In the genomic region with DNA sequence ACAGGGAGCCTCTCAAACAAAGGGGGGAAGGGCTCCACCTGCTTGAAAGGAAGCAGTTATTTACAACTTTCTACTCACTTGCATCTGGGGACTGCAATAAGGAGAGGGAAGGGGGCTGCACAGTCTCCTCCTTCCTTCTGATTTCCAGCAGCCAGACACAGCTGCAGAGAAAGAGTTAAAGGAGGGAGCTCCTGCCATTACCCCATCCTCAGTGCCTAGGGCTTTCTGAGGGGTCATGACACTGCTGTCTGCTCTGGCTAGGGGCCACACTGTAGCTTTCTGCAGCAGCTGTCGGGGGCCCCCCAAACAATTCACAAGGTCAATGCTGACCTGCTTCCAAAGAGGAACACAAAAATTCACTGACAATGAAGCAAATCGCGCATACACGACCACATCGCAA, we compare ENCODE assay signal across 8 mouse cellular contexts. TPM values are rescaled to one million over a fixed set of nuclear protein-coding genes. Genes with fewer than 3 reads are reported as not detected.
DNase-seq lines count a peak whose midpoint lies in the region; ATAC-seq and TF ChIP-seq lines count a peak whose summit lies in the region.

No protein-coding gene starts in this region.

- no peak overlapping the region for H3K9ac ChIP-seq in heart, embryonic 11.5 days (ENCODE audit: low read depth, low read length)
- H3K9ac ChIP-seq in ES-Bruce4 (ENCODE audit: low read depth, poor library complexity, severe bottlenecking) = no peak overlapping the region
- H3K9ac ChIP-seq in forebrain, postnatal 0 days = peak overlapping the region; percentile 43
- H3K9ac ChIP-seq in midbrain, embryonic 11.5 days (ENCODE audit: low read length) = peak overlapping the region; percentile 54

- H3K4me2 ChIP-seq in heart, embryonic 11.5 days = peak overlapping the region; percentile 56
- peak overlapping the region; percentile 44 for H3K4me2 ChIP-seq in forebrain, postnatal 0 days (ENCODE audit: low read depth)
- peak overlapping the region; percentile 46 for H3K4me2 ChIP-seq in midbrain, embryonic 11.5 days

- peak overlapping the region; percentile 31 for H3K4me3 ChIP-seq in heart, embryonic 11.5 days (ENCODE audit: low read depth, low read length)
- H3K4me3 ChIP-seq in ES-Bruce4 (ENCODE audit: low read depth, low read length) = peak overlapping the region; percentile 22; the same call in 1 of the 2 replicates
- H3K4me3 ChIP-seq in forebrain, postnatal 0 days (ENCODE audit: low read depth, low read length) = peak overlapping the region; percentile 36
- peak overlapping the region; percentile 31 for H3K4me3 ChIP-seq in midbrain, embryonic 11.5 days (ENCODE audit: low read depth, low read length)

- peaks cover 9% of the 10 kb centered on the region for H3K27me3 ChIP-seq in heart, embryonic 11.5 days (ENCODE audit: control insufficient read depth, insufficient read depth, low read length)
- H3K27me3 ChIP-seq in ES-Bruce4 (ENCODE audit: control insufficient read depth, insufficient read depth, low read length, poor library complexity, severe bottlenecking) = no peaks in the 10 kb centered on the region
- H3K27me3 ChIP-seq in forebrain, postnatal 0 days (ENCODE audit: insufficient read depth, low read length) = no peaks in the 10 kb centered on the region
- no peaks in the 10 kb centered on the region for H3K27me3 ChIP-seq in midbrain, embryonic 11.5 days (ENCODE audit: control insufficient read depth, insufficient read depth, low read length)

- no peaks in the 10 kb centered on the region for H3K4me1 ChIP-seq in heart, embryonic 11.5 days (ENCODE audit: control insufficient read depth, insufficient read depth, low read length)
- no peaks in the 10 kb centered on the region for H3K4me1 ChIP-seq in ES-Bruce4 (ENCODE audit: control insufficient read depth, insufficient read depth, low read length)
- H3K4me1 ChIP-seq in forebrain, postnatal 0 days (ENCODE audit: insufficient read depth) = no peaks in the 10 kb centered on the region
- peaks cover 3% of the 10 kb centered on the region; the same call in 1 of the 2 replicates for H3K4me1 ChIP-seq in midbrain, embryonic 11.5 days (ENCODE audit: control insufficient read depth, insufficient read depth, low read length)

- no peak for TF ChIP-seq POLR2A in ES-Bruce4 (IDR thresholded peaks at IDR 0.05; ENCODE audit: insufficient read depth, low read length)

- no peaks in the 10 kb centered on the region for H3K9me3 ChIP-seq in heart, embryonic 11.5 days (replicated peaks; ENCODE audit: control insufficient read depth, low read length)
- H3K9me3 ChIP-seq in ES-Bruce4 (replicated peaks; ENCODE audit: control insufficient read depth, insufficient read depth, low read length, poor library complexity, severe bottlenecking) = no peaks in the 10 kb centered on the region
- H3K9me3 ChIP-seq in forebrain, postnatal 0 days (ENCODE audit: low read length) = no peaks in the 10 kb centered on the region
- H3K9me3 ChIP-seq in midbrain, embryonic 11.5 days (ENCODE audit: control insufficient read depth, low read length) = no peaks in the 10 kb centered on the region

- 20% methylated on average over 5 of the region's 5 CpGs for WGBS in heart, embryonic 11.5 days (ENCODE audit: insufficient replicate concordance)
- 27% methylated on average over 5 of the region's 5 CpGs for WGBS in forebrain, postnatal 0 days
- WGBS in midbrain, embryonic 11.5 days = 15% methylated on average over 5 of the region's 5 CpGs

- DNase-seq in heart, adult 18-20 months = no peak
- no peak for DNase-seq in forebrain, postnatal 0 days
- no peak for DNase-seq in midbrain, embryonic 11.5 days (ENCODE audit: low spot score, missing footprints)
- DNase-seq in adrenal gland, postnatal 36 days = no peak
- DNase-seq in adrenal gland, postnatal 4 days (ENCODE audit: low spot score in 2 of 2) = no peak

- no peak for ATAC-seq in heart, embryonic 11.5 days (replicated peaks; ENCODE audit: insufficient number of reproducible peaks, low FRiP score, low TSS enrichment)
- ATAC-seq in forebrain, postnatal 0 days = peak; percentile 40
- peak; percentile 85 for ATAC-seq in midbrain, embryonic 11.5 days (ENCODE audit: low FRiP score)
- ATAC-seq in granulocyte monocyte progenitor cell, adult 5-6 weeks (replicated peaks; ENCODE audit: poor library complexity, severe bottlenecking) = no peak

- no peaks in the 10 kb centered on the region for H3K36me3 ChIP-seq in heart, embryonic 11.5 days (ENCODE audit: control insufficient read depth, insufficient read depth, low read length)
- H3K36me3 ChIP-seq in ES-Bruce4 (ENCODE audit: control insufficient read depth, insufficient read depth, low read length, poor library complexity, severe bottlenecking) = no peaks in the 10 kb centered on the region
- H3K36me3 ChIP-seq in forebrain, postnatal 0 days (ENCODE audit: insufficient read depth) = no peaks in the 10 kb centered on the region
- H3K36me3 ChIP-seq in midbrain, embryonic 11.5 days (ENCODE audit: control insufficient read depth, insufficient read depth, low read length) = no peaks in the 10 kb centered on the region

- H3K27ac ChIP-seq in heart, embryonic 11.5 days (ENCODE audit: low read depth, low read length) = no peak overlapping the region
- no peak overlapping the region for H3K27ac ChIP-seq in ES-Bruce4 (ENCODE audit: insufficient read depth, low read length)
- peak overlapping the region; percentile 52; the same call in 1 of the 2 replicates for H3K27ac ChIP-seq in forebrain, postnatal 0 days (ENCODE audit: low read depth, low read length)
- no peak overlapping the region for H3K27ac ChIP-seq in midbrain, embryonic 11.5 days (ENCODE audit: low read depth, low read length)

- no peak for TF ChIP-seq CTCF in ES-Bruce4 (IDR thresholded peaks at IDR 0.05; ENCODE audit: low read depth, low read length)
- no peak for TF ChIP-seq CTCF in forebrain, postnatal 0 days (IDR thresholded peaks at IDR 0.05; ENCODE audit: low read depth)

- TF ChIP-seq EP300 in ES-Bruce4 (IDR thresholded peaks at IDR 0.05; ENCODE audit: insufficient read depth, low read depth, low read length) = no peak

RNA-seq across cellular contexts. Expression of gene Gabra3, which starts 1.3 kb away (rescaled TPM):
- polyA plus RNA-seq in heart, embryonic 11.5 days (2014; fragmentation: Nextera tagmentation; extraction: Ambion mirVana) = 0.43 and 0.70 TPM in 2 replicates
- under 1 TPM; 0.13 to 0.15 TPM for total RNA-seq in heart, adult 18-20 months (2021)
- polyA plus RNA-seq in ES-Bruce4 (2011; ENCODE audit: insufficient read depth, insufficient read length, low read depth, missing spikeins) = 0.72 and 0.76 TPM in 2 replicates
- 39.3 and 49.5 TPM in 2 replicates for total RNA-seq in forebrain, postnatal 0 days (2014; rRNA removed)
- polyA plus RNA-seq in forebrain, postnatal 0 days (2015; fragmentation: Nextera tagmentation; extraction: Ambion mirVana) = 16.2 and 35.4 TPM in 2 replicates
- polyA plus RNA-seq in midbrain, embryonic 11.5 days (2014; fragmentation: Nextera tagmentation; extraction: Ambion mirVana) = 1.5 and 2.7 TPM in 2 replicates
- total RNA-seq in granulocyte monocyte progenitor cell, adult 5-6 weeks (2014; fragmentation: Nextera tagmentation) = not detected in 2 replicates
- not detected in 2 replicates for total RNA-seq in granulocyte monocyte progenitor cell, adult 5-6 weeks (2017)
- 1 to 10 TPM in 1 of 2 experiments, under 1 TPM in 1; 0.86 to 1.6 TPM for total RNA-seq in adrenal gland, postnatal 36 days (2021)
- total RNA-seq in adrenal gland, postnatal 4 days (2021) = 1 to 10 TPM; 1.6 to 2.5 TPM

Comparison
In these comparisons a context has a peak if more than half of its experiments do, and no peak if none do; other contexts are left out.
1. ATAC-seq: peak in forebrain, postnatal 0 days (single experiment) and midbrain, embryonic 11.5 days (single experiment); none in heart, embryonic 11.5 days (single experiment) and granulocyte monocyte progenitor cell, adult 5-6 weeks (single experiment).
2. H3K9ac ChIP-seq: peak in forebrain, postnatal 0 days (single experiment) and midbrain, embryonic 11.5 days (single experiment); none in heart, embryonic 11.5 days (single experiment) and ES-Bruce4 (single experiment).
3. RNA of gene Gabra3, which starts 1.3 kb away (total RNA-seq): 39.3 to 49.5 TPM in forebrain, postnatal 0 days; 1.6 to 2.5 TPM in adrenal gland, postnatal 4 days, 0.86 to 1.6 TPM in adrenal gland, postnatal 36 days, 0.13 to 0.15 TPM in heart, adult 18-20 months and not detected in granulocyte monocyte progenitor cell, adult 5-6 weeks; every median in the first group is over 10 times any median in the second.
4. Peak in every context shown above with its lines, with median percentiles within 50 percentile points of each other: H3K4me2 ChIP-seq and H3K4me3 ChIP-seq.